Mouse (Mus musculus): ENCODE results near the gene Kdm6b.

Kdm6b gene

DNA sequence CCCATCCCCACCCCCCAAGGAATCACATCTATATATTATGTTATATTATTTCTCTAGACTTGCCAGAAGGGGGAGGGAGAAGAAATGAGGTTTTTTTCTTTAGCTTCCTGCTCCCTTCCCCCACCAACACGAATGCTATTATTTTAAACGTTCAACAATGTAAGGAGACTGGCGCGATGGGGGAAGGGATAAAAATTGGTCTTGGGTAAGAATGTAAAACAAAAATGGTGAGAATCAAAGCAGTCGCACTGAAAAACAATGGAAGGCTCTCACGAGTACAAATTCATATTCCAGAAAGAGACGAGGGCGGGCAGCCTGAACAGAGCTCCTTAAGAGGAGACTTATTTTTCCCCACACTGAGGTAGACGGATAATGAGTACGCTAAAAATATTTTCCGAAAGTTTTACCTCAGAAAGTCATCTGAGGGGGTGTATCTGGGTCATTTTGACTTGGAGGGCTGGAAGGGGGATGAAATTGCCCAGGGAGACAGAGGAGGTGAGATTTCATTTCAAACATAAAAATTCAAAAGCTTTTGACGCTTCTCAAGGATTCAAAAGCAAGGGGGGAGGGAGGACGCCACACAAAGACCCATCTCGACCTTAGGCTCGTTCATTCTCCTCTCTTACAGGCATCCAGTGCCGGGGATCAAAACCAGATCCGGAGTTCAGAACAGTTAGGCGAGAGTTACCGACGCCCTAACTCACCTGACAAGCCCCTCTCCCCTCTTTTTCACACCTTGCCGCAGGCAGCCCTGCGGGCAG, 46.4 kb downstream of the Kdm6b start:
- DNase-seq (ENCODE audit: low spot score in 2 of 2) = peak; percentile 30 to 41

DNA sequence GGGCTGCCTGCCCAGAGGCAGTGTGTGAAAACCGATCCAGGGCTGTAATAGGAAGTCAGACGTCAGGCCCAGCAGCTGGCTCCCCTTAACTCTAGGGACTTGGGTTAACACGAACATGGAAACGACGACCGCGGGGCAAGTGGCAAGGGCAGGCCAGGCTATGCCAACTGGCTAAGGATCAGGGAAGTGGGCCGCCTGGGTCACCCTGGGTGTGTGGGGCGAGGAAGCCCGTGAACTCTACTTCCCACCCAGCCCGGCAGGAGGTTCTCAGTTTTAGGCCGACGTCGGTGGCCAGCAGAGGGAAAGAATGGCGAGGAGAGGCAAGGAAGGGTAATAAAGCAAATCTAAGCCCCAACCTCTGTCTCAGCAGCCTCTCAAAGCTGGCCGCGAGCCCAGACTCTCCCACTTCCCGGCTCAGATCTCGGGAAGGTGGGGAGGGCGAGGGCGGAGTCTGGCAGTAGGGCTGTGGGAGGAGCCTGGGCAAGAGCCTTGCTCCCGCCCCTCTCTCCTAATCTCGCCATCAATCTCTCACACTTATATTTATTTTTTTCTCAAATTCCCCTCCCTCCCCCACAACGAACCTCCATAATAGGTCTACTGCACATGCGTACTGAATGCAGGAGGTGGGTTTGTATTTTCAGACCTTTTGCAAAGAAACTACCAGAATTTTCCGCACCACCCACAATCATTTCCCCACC, 47.2 kb downstream of the Kdm6b start:
- peak; percentile 71 to 75 for DNase-seq (ENCODE audit: low spot score in 2 of 2)

DNA sequence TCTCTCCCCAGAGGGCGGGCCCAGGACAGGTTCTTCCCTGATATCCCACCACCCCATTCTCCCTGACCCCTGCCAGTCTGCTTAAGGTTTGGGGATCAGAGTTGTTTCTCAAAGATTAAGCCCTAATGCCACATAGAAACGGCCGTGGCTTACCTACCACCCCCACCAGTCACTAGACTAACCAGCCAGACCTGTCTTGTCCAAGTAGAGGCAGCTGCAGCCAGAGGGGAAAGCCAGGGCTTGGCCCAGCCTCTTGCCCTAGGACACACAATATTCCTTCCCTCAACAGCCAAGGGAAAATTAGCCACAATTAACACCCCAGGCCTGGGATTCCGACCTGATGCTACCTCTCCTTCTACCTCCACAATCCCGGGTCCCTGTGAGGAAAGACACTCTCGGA, 47.8 kb downstream of the Kdm6b start:
- DNase-seq (ENCODE audit: low spot score in 2 of 2) = no peak

DNA sequence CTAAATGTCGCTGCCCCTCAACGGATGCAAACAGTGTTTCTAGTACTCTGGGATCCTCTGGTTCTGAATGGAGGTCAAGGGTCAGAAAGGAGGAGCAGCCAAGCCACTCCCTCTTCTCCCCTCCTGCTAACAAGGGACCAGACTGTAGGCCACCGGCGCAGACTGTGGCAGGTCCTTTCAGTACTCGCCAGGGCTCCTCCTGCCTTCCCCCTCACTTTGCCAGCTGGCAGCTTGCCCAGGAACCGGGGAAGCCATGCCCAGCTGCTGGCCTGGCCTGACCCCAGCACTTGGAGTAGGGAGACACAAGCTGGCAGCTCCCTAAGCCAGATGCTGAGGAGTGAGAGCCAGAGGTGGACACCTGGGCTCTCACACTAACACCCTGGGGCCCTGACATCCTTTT, 48.6 kb downstream of the Kdm6b start:
- no peak for DNase-seq (ENCODE audit: low spot score in 2 of 2)

DNA sequence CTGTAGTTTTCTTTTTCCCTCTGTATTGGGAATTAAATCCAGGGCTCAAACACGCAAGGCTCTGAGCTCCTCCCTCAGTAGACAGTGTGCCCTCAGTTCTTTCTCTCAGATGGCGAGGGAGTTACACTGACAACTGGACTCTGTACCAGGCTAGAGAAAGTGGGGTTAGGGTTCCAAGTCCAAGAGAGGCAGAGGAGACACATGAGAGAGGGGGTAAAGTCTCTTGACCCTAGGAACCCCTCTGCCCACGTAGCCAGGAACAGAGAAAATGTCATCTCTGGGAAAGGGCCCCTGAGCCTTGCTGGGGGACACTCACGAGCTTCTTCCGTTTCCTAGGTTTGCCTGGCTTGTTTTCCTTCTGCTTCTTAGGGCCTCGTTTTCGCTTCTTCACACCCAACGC, 49.1 kb downstream of the Kdm6b start:
- DNase-seq (ENCODE audit: low spot score in 2 of 2) = no peak

DNA sequence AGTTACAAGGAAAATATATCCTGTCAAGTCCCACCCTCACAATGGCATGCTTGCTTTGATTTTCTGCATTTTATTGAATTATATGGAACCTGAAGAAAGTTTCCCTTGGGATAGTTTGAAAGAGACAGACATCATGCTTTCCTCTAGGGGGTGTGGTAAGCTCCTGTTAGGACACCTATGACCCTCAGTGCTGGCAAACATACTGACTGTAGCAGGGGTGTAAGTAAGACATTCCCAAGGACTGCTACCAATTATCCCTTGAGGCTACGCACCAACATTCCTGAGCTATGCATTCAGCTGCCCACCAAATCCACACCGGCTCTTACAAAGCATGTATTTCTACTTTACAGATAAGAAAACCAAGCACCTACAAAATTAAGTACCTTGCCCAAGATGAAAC, 51.0 kb downstream of the Kdm6b start:
- DNase-seq (ENCODE audit: low spot score in 2 of 2) = no peak

DNA sequence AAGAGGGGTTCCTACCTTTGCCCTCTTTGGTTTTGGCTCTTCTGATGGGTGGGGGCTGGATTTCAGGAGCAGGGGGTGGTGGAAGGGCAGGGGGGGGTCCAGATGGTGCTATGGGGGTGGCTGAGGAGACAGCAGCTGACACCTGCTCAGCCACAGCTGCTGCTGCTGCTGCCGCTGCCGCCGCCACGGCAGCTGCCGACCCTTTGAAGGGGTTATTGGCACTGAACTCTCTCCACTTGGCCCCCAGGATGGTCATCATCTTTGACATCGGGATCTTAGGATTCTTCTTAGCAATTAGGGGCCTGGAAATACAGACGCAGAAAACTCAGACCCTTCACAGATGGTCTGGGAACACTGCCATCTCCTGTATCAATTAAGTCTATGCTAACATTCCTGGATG, 51.5 kb downstream of the Kdm6b start:
- no peak for DNase-seq (ENCODE audit: low spot score in 2 of 2)

DNA sequence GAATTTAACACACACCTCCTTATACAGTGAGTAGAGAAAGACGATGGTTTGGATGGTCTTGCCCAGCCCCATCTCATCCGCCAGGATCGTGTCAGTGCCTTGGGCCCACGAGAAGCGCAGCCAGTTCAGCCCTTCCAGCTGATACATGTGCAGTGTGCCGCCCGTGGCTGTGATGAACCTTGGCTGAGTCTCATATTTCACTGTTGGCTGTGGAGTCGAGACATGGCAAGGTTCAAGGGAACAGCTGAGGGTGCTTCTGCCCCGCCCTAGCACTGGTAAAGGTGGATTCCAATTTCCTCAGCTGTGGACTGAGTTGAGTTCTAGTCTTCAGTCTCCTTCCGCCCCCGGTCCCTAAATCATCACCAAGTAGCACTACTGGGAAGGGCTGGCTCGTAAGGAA, 55.8 kb downstream of the Kdm6b start:
- DNase-seq (ENCODE audit: low spot score in 2 of 2) = no peak

DNA sequence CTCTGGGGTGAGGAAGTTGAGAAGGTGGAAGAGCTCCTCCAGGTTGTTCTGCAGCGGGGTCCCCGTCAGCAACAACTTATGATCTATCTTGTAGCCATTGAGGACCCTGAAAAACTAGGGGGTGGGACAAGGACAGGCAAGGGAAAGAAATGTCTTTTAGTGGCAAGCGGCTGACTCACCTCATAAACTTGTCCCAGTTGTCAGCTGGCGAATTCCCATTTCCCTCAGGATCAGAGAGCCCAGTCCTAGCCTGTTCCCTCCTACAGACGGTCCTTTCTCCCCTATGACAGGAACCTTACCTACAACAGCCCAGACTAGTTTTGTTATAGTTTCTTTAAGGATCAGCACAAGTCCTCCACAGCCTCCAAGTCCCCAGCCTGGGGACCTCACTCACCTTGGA, 56.9 kb downstream of the Kdm6b start:
- DNase-seq (ENCODE audit: low spot score in 2 of 2) = no peak
